Mouse (Mus musculus) embryo, embryonic 9.5 days (tissue): Measurements from ENCODE around the gene Ankrd12.

Source experiments
- DNase-seq: peaks from one replicate; pipeline ENCODE4 v3.0.0-alpha.2; 2017; ENCODE audit errors: extremely low spot score

Ankrd12 gene

GRCm38 (mm10) chr17:65967751-65968150 lies 109.1 kb downstream of the Ankrd12 start:
- DNase-seq, result no peak

- DNase-seq, result no peak
Measured at GRCm38 (mm10) chr17:65962263-65962662, 114.6 kb downstream of the Ankrd12 start.

GRCm38 (mm10) chr17:65961606-65962136 lies 115.2 kb downstream of the Ankrd12 start:
- DNase-seq, result no peak

- no peak for DNase-seq
Measured at GRCm38 (mm10) chr17:65959011-65959410, 117.9 kb downstream of the Ankrd12 start.

- DNase-seq, result no peak
Measured at GRCm38 (mm10) chr17:65958366-65958765, 118.5 kb downstream of the Ankrd12 start.

- DNase-seq, result no peak
Measured at GRCm38 (mm10) chr17:65957782-65958325, 119.0 kb downstream of the Ankrd12 start.

GRCm38 (mm10) chr17:65956993-65957781 lies 119.7 kb downstream of the Ankrd12 start:
- no peak for DNase-seq

- DNase-seq, result no peak
Measured at GRCm38 (mm10) chr17:65956140-65956539, 120.7 kb downstream of the Ankrd12 start.

GRCm38 (mm10) chr17:65953959-65954358 lies 122.9 kb downstream of the Ankrd12 start:
- DNase-seq, result no peak

GRCm38 (mm10) chr17:65952083-65952482 lies 124.8 kb downstream of the Ankrd12 start:
- no peak for DNase-seq

- peak; percentile 90 for DNase-seq
Measured at GRCm38 (mm10) chr17:65950622-65951404, 126.1 kb downstream of the Ankrd12 start, which contains the start of gene Twsg1. Gene Twsg1, minus strand, starts transcription at chr17:65951226.

- no peak for DNase-seq
Measured at GRCm38 (mm10) chr17:65950183-65950582, 126.7 kb downstream of the Ankrd12 start.

GRCm38 (mm10) chr17:65947307-65947706 lies 129.6 kb downstream of the Ankrd12 start:
- no peak for DNase-seq

- DNase-seq, result no peak
Measured at GRCm38 (mm10) chr17:65945420-65945819, 131.5 kb downstream of the Ankrd12 start.

- DNase-seq, result no peak
Measured at GRCm38 (mm10) chr17:65942394-65942793, 134.5 kb downstream of the Ankrd12 start.

- DNase-seq, result no peak
Measured at GRCm38 (mm10) chr17:65941275-65941674, 135.6 kb downstream of the Ankrd12 start.

- DNase-seq, result no peak
Measured at GRCm38 (mm10) chr17:65940221-65940620, 136.7 kb downstream of the Ankrd12 start.

- no peak for DNase-seq
Measured at GRCm38 (mm10) chr17:65939461-65940192, 137.3 kb downstream of the Ankrd12 start.

- DNase-seq, result no peak
Measured at GRCm38 (mm10) chr17:65937671-65938070, 139.2 kb downstream of the Ankrd12 start.

- no peak for DNase-seq
Measured at GRCm38 (mm10) chr17:65933741-65934140, 143.1 kb downstream of the Ankrd12 start.

GRCm38 (mm10) chr17:65931525-65931924 lies 145.4 kb downstream of the Ankrd12 start:
- no peak for DNase-seq

GRCm38 (mm10) chr17:65930960-65931359 lies 145.9 kb downstream of the Ankrd12 start:
- no peak for DNase-seq
